Mouse (Mus musculus) stomach, postnatal 0 days (tissue): ENCODE data around the gene Cd40. TPM values are rescaled to one million over a fixed set of nuclear protein-coding genes. Genes with fewer than 3 reads are reported as not detected.

ENCODE experiments used
- ATAC-seq: fragments of 200-750 bp; cut with Nextera tagmentation; 2 replicates; pipeline ENCODE4 v1.8.0; 2017; ENCODE audit not compliant: low FRiP score, low TSS enrichment
- DNase-seq: peaks from one replicate; pipeline ENCODE4 v3.0.0-alpha.2; 2016; ENCODE audit warnings: low spot score
- H3K27ac ChIP-seq: fragments of 300-500 bp; sonication (generic); replicated peaks from 2 replicates; pipeline ENCODE4 v1.5.1; 2014; ENCODE audit warnings: mild to moderate bottlenecking, control low read depth
- H3K27me3 ChIP-seq: fragments of 300-500 bp; sonication (generic); 2 replicates; pipeline ENCODE4 v1.6.1; 2014; ENCODE audit warnings: low read length; ENCODE audit not compliant: control insufficient read depth, insufficient read depth
- H3K36me3 ChIP-seq: fragments of 300-500 bp; sonication (generic); 2 replicates; pipeline ENCODE4 v1.6.1; 2014; ENCODE audit warnings: low read length, mixed read lengths; ENCODE audit not compliant: control insufficient read depth, insufficient read depth
- H3K4me1 ChIP-seq: fragments of 300-500 bp; sonication (generic); replicated peaks from 2 replicates; pipeline ENCODE4 v1.6.1; 2014; ENCODE audit warnings: antibody characterized with exemption; ENCODE audit not compliant: control insufficient read depth, insufficient read depth
- H3K4me2 ChIP-seq: fragments of 300-500 bp; sonication (generic); replicated peaks from 2 replicates; pipeline ENCODE4 v1.6.1; 2014; ENCODE audit warnings: low read depth, mild to moderate bottlenecking, control low read depth, moderate library complexity
- H3K4me3 ChIP-seq: fragments of 300-500 bp; sonication (generic); 2 replicates; pipeline ENCODE4 v1.5.1; 2014; ENCODE audit warnings: low read depth, low read length, control low read depth
- H3K9ac ChIP-seq: fragments of 300-500 bp; sonication (generic); 2 replicates; pipeline ENCODE4 v1.6.1; 2014; ENCODE audit warnings: mild to moderate bottlenecking, low read length, control low read depth, mixed read lengths
- H3K9me3 ChIP-seq: fragments of 300-500 bp; sonication (generic); 2 replicates; pipeline ENCODE4 v1.6.1; 2016; ENCODE audit warnings: low read length; ENCODE audit not compliant: control insufficient read depth
- CTCF ChIP-seq: IDR thresholded peaks from 2 replicates; pipeline ENCODE4 v1.5.1; 2016; ENCODE audit warnings: antibody characterized with exemption, low read depth, mild to moderate bottlenecking, moderate library complexity
- EP300 ChIP-seq: optimal IDR thresholded peaks from 2 replicates; pipeline ENCODE3; 2016; ENCODE audit warnings: antibody characterized with exemption
- WGBS: fragments of 180-500 bp; shearing (Covaris S2); extraction: QIAGEN DNeasy Blood & Tissue Kit; methylation state at CpG from one replicate; pipeline ENCODE4 v1.1.7; 2014; 5-methylcytosine and 5-hydroxymethylcytosine counted together
- polyA plus RNA-seq: library from polyadenylated mRNA; unstranded; fragments of >200 nt; fragmentation: Nextera tagmentation; extraction: Ambion mirVana; gene quantifications from 2 replicates; pipeline ENCODE4 v1.2.1, GENCODE M21; 2015

Gene Cd40
- polyA plus RNA-seq, 1 experiment from 2014 or later = 3.3 TPM

DNA sequence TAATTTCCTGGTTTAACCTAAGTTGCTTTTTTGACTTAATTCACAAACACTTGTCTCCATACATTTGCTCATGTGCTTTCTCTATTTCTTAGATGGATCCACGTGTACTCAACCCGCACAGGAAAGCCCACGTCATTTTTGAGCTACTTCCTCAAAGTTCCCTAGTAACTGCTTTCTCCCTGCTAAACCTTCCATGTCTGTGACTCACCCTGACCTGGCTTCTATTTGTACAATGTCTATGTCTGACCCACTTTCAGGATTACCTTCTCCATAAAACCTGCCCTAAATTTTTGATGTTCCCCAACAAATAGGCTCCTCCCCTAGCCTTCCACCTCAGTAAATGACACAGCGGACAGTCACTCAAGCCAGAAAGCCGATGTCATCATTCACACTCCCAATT lies 40.5 kb upstream of the Cd40 start:
- Histone ChIP-seq H3K9me3 (no peaks in the 10 kb centered on the region), H3K4me2 (no peak overlapping the region), H3K4me3 (no peak overlapping the region), H3K4me1 (no peaks in the 10 kb centered on the region), H3K27ac (no peak overlapping the region), H3K36me3 (peaks cover 23% of the 10 kb centered on the region), H3K27me3 (no peaks in the 10 kb centered on the region), H3K9ac (no peak overlapping the region)
- peak; percentile 73 for ATAC-seq
- WGBS = 79% methylated on average over 5 of the region's 5 CpGs
- no peak for TF ChIP-seq CTCF
- no peak for TF ChIP-seq EP300
- DNase-seq = no peak

DNA sequence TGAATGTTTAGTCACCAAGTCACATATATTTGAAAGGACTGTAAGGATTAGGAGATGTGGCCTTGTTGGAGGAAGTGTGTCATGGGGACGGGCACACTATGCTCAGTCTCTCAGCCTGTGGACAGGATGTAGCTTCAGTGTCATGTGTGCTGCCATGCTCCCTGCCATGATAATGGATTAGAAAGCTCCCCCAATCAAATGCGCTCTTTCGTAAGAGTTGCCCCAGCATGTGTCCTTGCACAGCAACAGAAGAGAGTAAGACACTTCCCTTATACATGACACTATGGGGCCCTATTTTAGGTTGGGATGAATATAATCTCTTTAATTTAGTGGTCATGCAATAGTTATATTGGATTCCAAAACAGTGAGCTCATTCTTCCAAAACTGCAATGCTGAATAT lies 34.9 kb upstream of the Cd40 start:
- no peak for ATAC-seq

DNA sequence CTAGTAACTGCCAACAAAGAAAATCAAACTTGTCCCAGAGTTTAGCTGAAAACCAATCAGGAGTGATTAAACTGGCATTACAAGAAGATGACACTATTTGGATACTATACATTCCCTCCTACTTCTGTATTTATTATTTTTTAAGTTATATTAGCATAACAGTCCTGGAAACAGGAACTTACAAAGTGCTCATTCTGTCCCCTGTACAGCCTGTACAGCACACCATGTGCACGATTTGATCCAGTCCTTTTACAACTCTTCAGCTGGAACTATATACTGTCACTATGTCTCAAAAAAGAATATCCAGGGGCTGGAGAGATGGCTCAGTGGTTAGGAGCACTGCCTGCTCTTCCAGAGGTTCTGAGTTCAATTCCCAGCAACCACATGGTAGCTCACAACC lies 28.3 kb upstream of the Cd40 start:
- Histone ChIP-seq H3K27ac (no peak overlapping the region), H3K4me1 (no peaks in the 10 kb centered on the region), H3K9ac (no peak overlapping the region), H3K36me3 (peaks cover 2% of the 10 kb centered on the region; the same call in 1 of the 2 replicates), H3K27me3 (no peaks in the 10 kb centered on the region), H3K4me3 (no peak overlapping the region), H3K4me2 (no peak overlapping the region), H3K9me3 (no peaks in the 10 kb centered on the region)
- no peak for ATAC-seq
- 63% methylated on average over 1 of the region's 1 CpGs for WGBS
- TF ChIP-seq EP300 = no peak
- no peak for TF ChIP-seq CTCF
- DNase-seq = no peak

More for the DNA sequence above, 34.9 kb upstream of the Cd40 start:
- Histone ChIP-seq H3K9me3 (no peaks in the 10 kb centered on the region), H3K4me1 (no peaks in the 10 kb centered on the region), H3K9ac (no peak overlapping the region), H3K27me3 (no peaks in the 10 kb centered on the region), H3K36me3 (peaks cover 14% of the 10 kb centered on the region; the same call in 1 of the 2 replicates), H3K4me2 (no peak overlapping the region), H3K4me3 (no peak overlapping the region), H3K27ac (no peak overlapping the region)
- WGBS = 83% methylated on average over 3 of the region's 3 CpGs
- TF ChIP-seq CTCF = no peak
- no peak for TF ChIP-seq EP300
- no peak for DNase-seq

DNA sequence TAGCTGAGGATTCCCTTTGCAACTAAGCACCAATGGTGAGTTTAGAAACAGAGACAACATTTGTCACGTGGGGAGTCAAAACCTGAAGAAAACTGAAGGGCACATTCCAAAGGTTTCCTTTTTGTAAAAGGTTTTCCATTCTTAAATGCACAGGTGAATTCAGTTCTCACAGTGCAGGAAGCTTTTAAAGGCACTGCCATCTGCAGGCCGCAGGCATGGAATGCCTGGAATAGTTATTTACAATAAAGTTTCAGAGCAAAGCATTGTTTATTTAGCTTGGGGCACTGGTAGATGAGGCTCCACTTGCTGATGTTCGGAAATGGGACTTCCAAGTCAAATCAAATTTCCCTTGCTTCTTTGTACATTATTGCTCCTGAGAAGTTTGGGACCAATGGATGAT lies 22.9 kb upstream of the Cd40 start:
- no peaks in the 10 kb centered on the region for H3K9me3 ChIP-seq
- 29% methylated on average over 3 of the region's 3 CpGs for WGBS
- no peak overlapping the region; the same call in 1 of the 2 replicates for H3K4me2 ChIP-seq
- no peak overlapping the region for H3K4me3 ChIP-seq
- ATAC-seq = no peak
- TF ChIP-seq EP300 = no peak
- TF ChIP-seq CTCF = peak; percentile 65
- H3K27me3 ChIP-seq = no peaks in the 10 kb centered on the region
- H3K4me1 ChIP-seq = no peaks in the 10 kb centered on the region
- no peak overlapping the region for H3K27ac ChIP-seq
- DNase-seq = peak; percentile 37
- H3K36me3 ChIP-seq = no peaks in the 10 kb centered on the region
- no peak overlapping the region for H3K9ac ChIP-seq

DNA sequence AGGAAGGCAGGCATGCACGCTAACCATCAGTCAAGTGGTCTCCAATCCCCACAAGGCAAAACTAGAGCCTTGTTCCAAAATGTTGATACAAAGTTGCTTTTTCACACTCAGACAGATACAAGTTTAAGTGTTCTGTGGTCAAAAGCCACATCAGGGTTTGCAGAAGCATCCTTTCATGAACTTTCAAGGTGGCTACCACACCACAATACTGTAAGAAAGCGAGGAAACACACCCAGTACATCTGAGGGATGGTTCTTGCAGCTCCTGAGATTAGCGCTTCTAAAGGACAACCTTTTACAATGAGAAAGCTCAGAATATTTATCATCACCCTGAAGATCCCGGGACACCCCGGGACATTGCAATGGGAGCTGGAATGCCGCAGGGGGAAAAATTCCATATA lies 22.1 kb upstream of the Cd40 start:
- ATAC-seq = no peak
- WGBS = 34% methylated on average over 6 of the region's 6 CpGs
- Histone ChIP-seq H3K9ac (peak overlapping the region; percentile 32; the same call in 1 of the 2 replicates), H3K9me3 (no peaks in the 10 kb centered on the region), H3K27me3 (no peaks in the 10 kb centered on the region), H3K36me3 (no peaks in the 10 kb centered on the region), H3K4me1 (no peaks in the 10 kb centered on the region), H3K4me3 (peak overlapping the region; percentile 62), H3K4me2 (peak overlapping the region; percentile 74), H3K27ac (no peak overlapping the region)
- TF ChIP-seq EP300 (no peak), CTCF (no peak)
- DNase-seq = no peak

DNA sequence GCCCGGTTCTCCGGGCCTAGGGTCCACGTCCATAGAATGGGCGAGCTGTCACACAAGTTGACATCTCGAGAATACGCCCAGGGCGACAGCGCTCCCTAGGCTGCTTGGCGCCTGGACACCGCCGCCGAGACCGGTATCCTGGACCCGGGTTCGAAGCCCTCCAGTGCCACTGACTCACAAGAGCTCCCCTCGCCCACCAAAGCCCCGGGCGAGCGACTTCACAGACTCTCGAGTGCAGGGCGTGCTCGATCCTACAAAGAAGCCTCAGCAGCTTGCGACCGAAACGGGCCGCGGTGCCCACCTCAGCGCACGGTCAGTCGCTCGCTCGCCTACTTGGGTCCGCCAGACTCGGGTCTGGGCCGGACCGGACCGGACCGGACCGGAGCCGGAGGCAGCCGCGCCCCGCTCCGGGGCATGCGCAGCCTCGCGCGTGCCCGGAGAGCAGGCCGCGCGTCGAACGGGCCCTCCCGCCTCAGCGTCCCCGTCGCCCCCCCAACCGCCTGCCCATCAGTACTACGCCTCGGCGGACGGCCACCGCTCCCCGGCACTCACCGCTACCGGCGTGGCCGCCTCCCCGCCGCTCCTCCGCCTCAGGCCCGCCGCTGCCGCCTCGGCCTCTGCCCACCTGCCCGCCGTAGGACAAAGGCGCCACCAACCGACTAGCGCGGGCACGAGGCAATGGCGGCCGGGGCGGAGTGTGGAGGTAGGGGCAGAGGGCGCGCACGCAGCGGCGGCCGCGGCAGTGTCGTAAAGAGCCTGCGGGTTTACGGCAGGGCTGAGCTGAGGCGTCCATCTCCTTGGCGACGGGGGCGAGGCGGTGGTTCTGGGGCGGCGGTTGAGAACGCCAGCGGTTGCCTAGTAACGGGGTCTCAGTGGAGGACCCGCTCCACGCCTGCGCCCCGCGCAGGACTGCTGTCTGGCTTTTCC lies 21.0 kb upstream of the Cd40 start, which contains the start of gene Ncoa5:
Ncoa5 (minus strand) TSS at position 737 of the 927 bp plus-strand sequence.
- Histone ChIP-seq H3K4me1 (no peaks in the 10 kb centered on the region), H3K27me3 (no peaks in the 10 kb centered on the region), H3K9me3 (no peaks in the 10 kb centered on the region), H3K36me3 (no peaks in the 10 kb centered on the region), H3K27ac (peak within 1 kb of the TSS; percentile 86), H3K4me3 (peak within 1 kb of the TSS; percentile 62), H3K4me2 (peak within 1 kb of the TSS; percentile 74), H3K9ac (peak within 1 kb of the TSS; percentile 84)
- ATAC-seq (peak; percentile 96), DNase-seq (peak; percentile 97)
- TF ChIP-seq EP300 = no peak
- peak; percentile 46 for TF ChIP-seq CTCF
- WGBS = under 1% methylated on average over 106 of the region's 111 CpGs
